Mouse (Mus musculus): Measurements from ENCODE around the gene D630045J12Rik.
A peak's percentile ranks its signal among the peaks of the same experiment; 100 is the strongest.

The D630045J12Rik gene

GRCm38 (mm10) chr6:38194046-38194445 lies 59.8 kb downstream of the D630045J12Rik start:
- DNase-seq (ENCODE audit: low read depth, low spot score) = no peak

GRCm38 (mm10) chr6:38192952-38193351 lies 60.9 kb downstream of the D630045J12Rik start:
- no peak for DNase-seq (ENCODE audit: low read depth, low spot score)

- DNase-seq (ENCODE audit: low read depth, low spot score) = no peak
These were observed 67.4 kb downstream of the D630045J12Rik start for GRCm38 (mm10) chr6:38186312-38186950.

GRCm38 (mm10) chr6:38184791-38185190 lies 69.0 kb downstream of the D630045J12Rik start:
- DNase-seq (ENCODE audit: low read depth, low spot score) = no peak

- no peak for DNase-seq (ENCODE audit: low read depth, low spot score)
These were observed 72.0 kb downstream of the D630045J12Rik start for GRCm38 (mm10) chr6:38181756-38182318.

- no peak for DNase-seq (ENCODE audit: low read depth, low spot score)
These were observed 73.1 kb downstream of the D630045J12Rik start for GRCm38 (mm10) chr6:38180669-38181068.

GRCm38 (mm10) chr6:38165385-38165784 lies 88.4 kb downstream of the D630045J12Rik start:
- no peak for DNase-seq (ENCODE audit: low read depth, low spot score)

- DNase-seq (ENCODE audit: low read depth, low spot score) = no peak
These were observed 89.1 kb downstream of the D630045J12Rik start for GRCm38 (mm10) chr6:38164705-38165104.

- no peak for DNase-seq (ENCODE audit: low read depth, low spot score)
These were observed 90.8 kb downstream of the D630045J12Rik start for GRCm38 (mm10) chr6:38162825-38163504.

GRCm38 (mm10) chr6:38160556-38160955 lies 93.3 kb downstream of the D630045J12Rik start:
- no peak for DNase-seq (ENCODE audit: low read depth, low spot score)

- peak; percentile 75 for DNase-seq (ENCODE audit: low read depth, low spot score)
These were observed 93.7 kb downstream of the D630045J12Rik start for GRCm38 (mm10) chr6:38160102-38160501.

- no peak for DNase-seq (ENCODE audit: low read depth, low spot score)
These were observed 94.2 kb downstream of the D630045J12Rik start for GRCm38 (mm10) chr6:38159576-38159975.

GRCm38 (mm10) chr6:38157925-38158324 lies 95.9 kb downstream of the D630045J12Rik start:
- DNase-seq (ENCODE audit: low read depth, low spot score) = no peak

GRCm38 (mm10) chr6:38156204-38156603 lies 97.6 kb downstream of the D630045J12Rik start:
- no peak for DNase-seq (ENCODE audit: low read depth, low spot score)

GRCm38 (mm10) chr6:38152305-38152704 lies 101.5 kb downstream of the D630045J12Rik start:
- DNase-seq (ENCODE audit: low read depth, low spot score) = no peak

GRCm38 (mm10) chr6:38149483-38149882 lies 104.3 kb downstream of the D630045J12Rik start:
- DNase-seq (ENCODE audit: low read depth, low spot score) = no peak

GRCm38 (mm10) chr6:38148626-38149025 lies 105.2 kb downstream of the D630045J12Rik start:
- no peak for DNase-seq (ENCODE audit: low read depth, low spot score)

- no peak for DNase-seq (ENCODE audit: low read depth, low spot score)
These were observed 106.5 kb downstream of the D630045J12Rik start for GRCm38 (mm10) chr6:38147301-38147700.

- DNase-seq (ENCODE audit: low read depth, low spot score) = peak; percentile 22
These were observed 108.2 kb downstream of the D630045J12Rik start for GRCm38 (mm10) chr6:38145463-38146065.

- DNase-seq (ENCODE audit: low read depth, low spot score) = no peak
These were observed 109.4 kb downstream of the D630045J12Rik start for GRCm38 (mm10) chr6:38144161-38144998.

GRCm38 (mm10) chr6:38140402-38140801 lies 113.4 kb downstream of the D630045J12Rik start:
- no peak for DNase-seq (ENCODE audit: low read depth, low spot score)

- no peak for DNase-seq (ENCODE audit: low read depth, low spot score)
These were observed 114.7 kb downstream of the D630045J12Rik start for GRCm38 (mm10) chr6:38139086-38139485.

Measured in A20 (cell line).